Mouse (Mus musculus) heart, embryonic 10.5 days (tissue): ENCODE measurements around the gene Nod2. TPM values are rescaled to one million over a fixed set of nuclear protein-coding genes. Genes with fewer than 3 reads are reported as not detected.

ENCODE experiments used
- DNase-seq: peaks from one replicate; pipeline ENCODE4 v3.0.0-alpha.2; 2017; ENCODE audit warnings: low spot score
- H3K27ac ChIP-seq: fragments of 300-500 bp; sonication (generic); 2 replicates; pipeline ENCODE4 v1.5.1; 2016; ENCODE audit warnings: mild to moderate bottlenecking
- H3K27me3 ChIP-seq: fragments of 300-500 bp; sonication (generic); 2 replicates; pipeline ENCODE4 v1.6.1; 2016; ENCODE audit warnings: mild to moderate bottlenecking; ENCODE audit not compliant: poor library complexity, insufficient read depth, severe bottlenecking
- H3K36me3 ChIP-seq: fragments of 300-500 bp; sonication (generic); 2 replicates; pipeline ENCODE4 v1.6.1; 2016; ENCODE audit warnings: mild to moderate bottlenecking, moderate library complexity
- H3K4me1 ChIP-seq: fragments of 300-500 bp; sonication (generic); 2 replicates; pipeline ENCODE4 v1.6.1; 2016; ENCODE audit warnings: mild to moderate bottlenecking
- H3K4me3 ChIP-seq: fragments of 300-500 bp; sonication (generic); 2 replicates; pipeline ENCODE4 v1.5.1; 2016; ENCODE audit warnings: mild to moderate bottlenecking, moderate library complexity
- H3K9me3 ChIP-seq: fragments of 300-500 bp; sonication (generic); 2 replicates; pipeline ENCODE4 v1.6.1; 2016; ENCODE audit warnings: mild to moderate bottlenecking, moderate library complexity
- WGBS: fragments of 180-500 bp; shearing (Covaris S2); methylation state at CpG from one replicate; pipeline ENCODE4 v1.1.7; 2016; 5-methylcytosine and 5-hydroxymethylcytosine counted together
- polyA plus RNA-seq: library from polyadenylated mRNA; unstranded; fragments of >200 nt; fragmentation: Nextera tagmentation; extraction: Ambion mirVana; gene quantifications from 2 replicates; pipeline ENCODE4 v1.2.1, GENCODE M21; 2016

Nod2 gene
- polyA plus RNA-seq, 1 experiment from 2014 or later, result 0.08 TPM

- peak; percentile 59 for DNase-seq
- Histone ChIP-seq H3K27me3 (0 out of 2 replicates have a peak, but pooled peaks cover 8% of the 10 kb centered on the region), H3K9me3 (no peaks in the 10 kb centered on the region), H3K4me1 (peaks cover 9% of the 10 kb centered on the region; the same call in 1 of the 2 replicates), H3K27ac (no peak overlapping the region), H3K36me3 (no peaks in the 10 kb centered on the region), H3K4me3 (no peak overlapping the region)
- 47% methylated on average over 4 of the region's 4 CpGs for WGBS
Observed at GRCm38 (mm10) chr8:88691342-88691948, 44.3 kb downstream of the Nod2 start.

GRCm38 (mm10) chr8:88691961-88692360, 44.8 kb downstream of the Nod2 start:
- 44% methylated on average over 7 of the region's 7 CpGs for WGBS
- Histone ChIP-seq H3K27me3 (0 out of 2 replicates have a peak, but pooled peaks cover 8% of the 10 kb centered on the region), H3K36me3 (no peaks in the 10 kb centered on the region), H3K4me3 (no peak overlapping the region), H3K27ac (no peak overlapping the region), H3K4me1 (peaks cover 7% of the 10 kb centered on the region; the same call in 1 of the 2 replicates), H3K9me3 (no peaks in the 10 kb centered on the region)
- no peak for DNase-seq

DNA sequence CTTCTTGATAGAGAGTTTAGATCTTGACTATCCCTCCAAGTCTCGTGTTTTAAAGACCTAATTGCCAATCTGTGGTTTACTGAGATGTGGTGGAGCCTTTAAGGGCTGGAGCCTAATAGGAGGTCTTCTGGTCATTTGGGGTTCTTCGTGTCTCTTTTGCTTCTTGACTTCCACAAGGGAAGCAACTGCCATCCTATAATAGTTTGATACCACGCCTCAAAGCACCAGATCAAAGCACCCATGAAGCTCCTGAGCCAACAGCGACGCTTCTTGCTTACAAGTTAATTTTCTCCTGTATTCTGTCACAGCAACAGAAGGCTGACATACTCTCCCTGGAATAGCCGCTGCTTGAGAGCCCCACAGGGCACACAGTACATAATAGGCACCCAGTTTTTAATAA, 45.8 kb downstream of the Nod2 start:
- Histone ChIP-seq H3K9me3 (no peaks in the 10 kb centered on the region), H3K36me3 (no peaks in the 10 kb centered on the region), H3K27ac (no peak overlapping the region), H3K4me3 (no peak overlapping the region), H3K4me1 (peaks cover 10% of the 10 kb centered on the region; the same call in 1 of the 2 replicates), H3K27me3 (0 out of 2 replicates have a peak, but pooled peaks cover 8% of the 10 kb centered on the region)
- DNase-seq, result no peak
- 78% methylated on average over 6 of the region's 6 CpGs for WGBS

DNA sequence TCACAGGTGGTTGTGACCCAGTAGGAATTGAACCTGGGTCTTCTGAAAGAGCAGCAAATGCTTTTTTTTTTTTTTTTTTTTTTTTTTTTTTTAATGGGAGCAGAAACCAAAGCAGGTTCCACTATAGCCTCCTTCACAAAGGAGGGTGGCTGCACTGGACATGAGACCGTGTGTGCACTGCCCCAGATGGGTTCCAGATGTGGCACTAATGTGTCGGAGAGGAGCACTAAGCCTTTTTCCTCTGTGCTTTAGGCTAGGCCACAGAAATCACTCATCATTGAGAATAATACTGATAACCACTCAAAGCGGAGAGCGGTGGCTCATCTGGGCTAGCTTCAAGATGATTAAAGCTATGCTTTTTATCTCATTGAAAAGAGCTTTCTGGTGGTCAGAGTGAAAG, 46.3 kb downstream of the Nod2 start:
- no peak for DNase-seq
- Histone ChIP-seq H3K36me3 (no peaks in the 10 kb centered on the region), H3K4me1 (peaks cover 12% of the 10 kb centered on the region; the same call in 1 of the 2 replicates), H3K4me3 (no peak overlapping the region), H3K9me3 (no peaks in the 10 kb centered on the region), H3K27me3 (0 out of 2 replicates have a peak, but pooled peaks cover 8% of the 10 kb centered on the region), H3K27ac (no peak overlapping the region)
- WGBS, result 80% methylated on average over 4 of the region's 4 CpGs

GRCm38 (mm10) chr8:88694291-88694690, 47.2 kb downstream of the Nod2 start:
- no peak for DNase-seq
- Histone ChIP-seq H3K9me3 (no peaks in the 10 kb centered on the region), H3K27me3 (0 out of 2 replicates have a peak, but pooled peaks cover 8% of the 10 kb centered on the region), H3K36me3 (no peaks in the 10 kb centered on the region), H3K4me3 (no peak overlapping the region), H3K27ac (no peak overlapping the region), H3K4me1 (peaks cover 12% of the 10 kb centered on the region; the same call in 1 of the 2 replicates)
- WGBS, result 62% methylated on average over 7 of the region's 7 CpGs

GRCm38 (mm10) chr8:88696228-88696627, 49.1 kb downstream of the Nod2 start:
- Histone ChIP-seq H3K27me3 (0 out of 2 replicates have a peak, but pooled peaks cover 8% of the 10 kb centered on the region), H3K36me3 (no peaks in the 10 kb centered on the region), H3K4me1 (peaks cover 12% of the 10 kb centered on the region; the same call in 1 of the 2 replicates), H3K4me3 (peak overlapping the region; percentile 85), H3K9me3 (no peaks in the 10 kb centered on the region), H3K27ac (no peak overlapping the region)
- WGBS, result 27% methylated on average over 7 of the region's 7 CpGs
- DNase-seq, result no peak

- H3K27me3 ChIP-seq, result 0 out of 2 replicates have a peak, but pooled peaks cover 8% of the 10 kb centered on the region
- no peaks in the 10 kb centered on the region for H3K9me3 ChIP-seq
- peak within 1 kb of the TSS; percentile 89 for H3K27ac ChIP-seq
- no peaks in the 10 kb centered on the region for H3K36me3 ChIP-seq
- H3K4me3 ChIP-seq, result peak within 1 kb of the TSS; percentile 85
- peaks cover 12% of the 10 kb centered on the region; the same call in 1 of the 2 replicates for H3K4me1 ChIP-seq
- DNase-seq, result peak; percentile 100
- WGBS, result under 1% methylated on average over 79 of the region's 80 CpGs
Observed at GRCm38 (mm10) chr8:88696721-88697641, 49.9 kb downstream of the Nod2 start, which contains the start of gene Cyld. Gene Cyld, plus strand, starts transcription at chr8:88697028.

DNA sequence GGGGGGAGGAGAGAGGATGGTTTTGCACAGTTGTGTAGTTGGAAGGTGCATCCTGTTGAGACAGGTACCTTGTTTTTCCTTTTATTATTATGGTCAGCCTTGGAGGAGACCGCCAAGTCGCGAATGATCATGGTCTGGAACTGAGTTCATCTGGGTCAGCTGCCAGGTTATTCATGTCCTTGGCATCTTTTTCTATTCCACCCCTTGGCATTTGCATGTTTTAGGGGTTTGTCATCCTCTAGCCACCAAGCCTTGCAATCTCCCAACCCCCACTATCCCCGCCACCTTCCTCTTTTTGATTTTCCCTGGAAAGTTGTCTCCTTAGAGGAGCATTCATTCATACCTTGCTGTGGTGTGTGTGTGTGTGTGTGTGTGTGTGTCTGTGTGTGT, 50.5 kb downstream of the Nod2 start:
- peak overlapping the region; percentile 89 for H3K27ac ChIP-seq
- H3K9me3 ChIP-seq, result no peaks in the 10 kb centered on the region
- no peak for DNase-seq
- 28% methylated on average over 4 of the region's 4 CpGs for WGBS
- H3K4me1 ChIP-seq, result peaks cover 12% of the 10 kb centered on the region; the same call in 1 of the 2 replicates
- H3K4me3 ChIP-seq, result peak overlapping the region; percentile 85
- H3K27me3 ChIP-seq, result 0 out of 2 replicates have a peak, but pooled peaks cover 8% of the 10 kb centered on the region
- H3K36me3 ChIP-seq, result no peaks in the 10 kb centered on the region

- Histone ChIP-seq H3K27me3 (0 out of 2 replicates have a peak, but pooled peaks cover 8% of the 10 kb centered on the region), H3K9me3 (no peaks in the 10 kb centered on the region), H3K4me3 (peak overlapping the region; percentile 85), H3K27ac (no peak overlapping the region), H3K36me3 (no peaks in the 10 kb centered on the region), H3K4me1 (peaks cover 12% of the 10 kb centered on the region; the same call in 1 of the 2 replicates)
- 56% methylated on average over 2 of the region's 2 CpGs for WGBS
- DNase-seq, result no peak
Observed at GRCm38 (mm10) chr8:88698048-88698447, 50.9 kb downstream of the Nod2 start.

DNA sequence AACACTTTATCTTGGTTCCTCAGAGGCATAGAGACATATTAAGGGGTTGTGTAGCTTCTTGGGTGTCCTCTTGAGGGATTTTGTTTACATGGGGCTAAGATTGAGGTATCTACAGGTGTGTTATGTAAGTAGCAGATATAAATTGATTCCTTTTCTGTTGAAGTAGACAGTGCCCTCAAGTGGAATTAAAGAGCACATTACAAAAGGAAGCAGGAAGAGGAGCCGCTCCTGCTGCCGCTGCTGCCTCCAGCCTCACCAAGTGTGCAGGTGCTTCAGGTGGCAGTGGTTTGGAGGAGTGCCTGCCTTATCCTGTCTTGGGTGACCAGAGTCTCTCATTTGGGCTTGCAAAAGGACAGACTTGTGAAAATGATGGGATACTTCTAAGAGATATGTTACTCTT, 54.5 kb downstream of the Nod2 start:
- WGBS, result 26% methylated on average over 2 of the region's 2 CpGs
- H3K27ac ChIP-seq, result no peak overlapping the region
- H3K9me3 ChIP-seq, result no peaks in the 10 kb centered on the region
- no peaks in the 10 kb centered on the region for H3K27me3 ChIP-seq
- H3K4me1 ChIP-seq, result peaks cover 5% of the 10 kb centered on the region; the same call in 1 of the 2 replicates
- no peaks in the 10 kb centered on the region for H3K36me3 ChIP-seq
- no peak overlapping the region for H3K4me3 ChIP-seq
- no peak for DNase-seq

- Histone ChIP-seq H3K4me3 (no peak overlapping the region), H3K27ac (no peak overlapping the region), H3K36me3 (no peaks in the 10 kb centered on the region), H3K4me1 (peaks cover 2% of the 10 kb centered on the region; the same call in 1 of the 2 replicates), H3K9me3 (no peaks in the 10 kb centered on the region), H3K27me3 (no peaks in the 10 kb centered on the region)
- DNase-seq, result no peak
- WGBS, result 79% methylated on average over 3 of the region's 3 CpGs
Observed at GRCm38 (mm10) chr8:88702816-88703215, 55.7 kb downstream of the Nod2 start.

GRCm38 (mm10) chr8:88723256-88723963, 76.3 kb downstream of the Nod2 start:
- peaks cover 6% of the 10 kb centered on the region; the same call in 1 of the 2 replicates for H3K4me1 ChIP-seq
- no peak overlapping the region for H3K4me3 ChIP-seq
- 95% methylated on average over 2 of the region's 2 CpGs for WGBS
- no peaks in the 10 kb centered on the region for H3K9me3 ChIP-seq
- no peaks in the 10 kb centered on the region for H3K27me3 ChIP-seq
- H3K27ac ChIP-seq, result no peak overlapping the region
- no peak for DNase-seq
- peaks cover 9% of the 10 kb centered on the region; the same call in 1 of the 2 replicates for H3K36me3 ChIP-seq
